Mouse (Mus musculus) midbrain, embryonic 12.5 days (tissue): Measurements from ENCODE around the gene Dync1i1. TPM values are rescaled to one million over a fixed set of nuclear protein-coding genes. Genes with fewer than 3 reads are reported as not detected.

ENCODE experiments used
- ATAC-seq: fragments of 200-750 bp; cut with Nextera tagmentation; 2 replicates; pipeline ENCODE4 v1.8.0; 2017; ENCODE audit warnings: low read depth, moderate TSS enrichment, moderate library complexity; ENCODE audit not compliant: low FRiP score
- H3K27ac ChIP-seq: fragments of 300-500 bp; sonication (generic); replicated peaks from 2 replicates; pipeline ENCODE4 v1.5.1; 2016; ENCODE audit warnings: mild to moderate bottlenecking
- H3K27me3 ChIP-seq: fragments of 300-500 bp; sonication (generic); 2 replicates; pipeline ENCODE4 v1.6.1; 2016; ENCODE audit warnings: mild to moderate bottlenecking
- H3K36me3 ChIP-seq: fragments of 300-500 bp; sonication (generic); 2 replicates; pipeline ENCODE4 v1.6.1; 2016
- H3K4me1 ChIP-seq: fragments of 300-500 bp; sonication (generic); 2 replicates; pipeline ENCODE4 v1.6.1; 2016
- H3K4me2 ChIP-seq: fragments of 300-500 bp; sonication (generic); replicated peaks from 2 replicates; pipeline ENCODE4 v1.6.1; 2016; ENCODE audit warnings: mild to moderate bottlenecking, moderate library complexity
- H3K4me3 ChIP-seq: fragments of 300-500 bp; sonication (generic); 2 replicates; pipeline ENCODE4 v1.5.1; 2016; ENCODE audit warnings: mild to moderate bottlenecking
- H3K9ac ChIP-seq: fragments of 300-500 bp; sonication (generic); replicated peaks from 2 replicates; pipeline ENCODE4 v1.6.1; 2016; ENCODE audit warnings: mild to moderate bottlenecking, moderate library complexity
- H3K9me3 ChIP-seq: fragments of 300-500 bp; sonication (generic); 2 replicates; pipeline ENCODE4 v1.6.1; 2016; ENCODE audit warnings: mild to moderate bottlenecking
- WGBS: fragments of 180-500 bp; shearing (Covaris S2); methylation state at CpG from one replicate; pipeline ENCODE4 v1.1.7; 2016; 5-methylcytosine and 5-hydroxymethylcytosine counted together
- polyA plus RNA-seq: library from polyadenylated mRNA; unstranded; fragments of >200 nt; fragmentation: Nextera tagmentation; extraction: Ambion mirVana; gene quantifications from 2 replicates; pipeline ENCODE4 v1.2.1, GENCODE M21; 2016

Dync1i1 gene
- polyA plus RNA-seq, 1 experiment from 2014 or later: 2.9 TPM

GRCm38 (mm10) chr6:5829148-5829547 is 103.7 kb downstream of the Dync1i1 start:
- WGBS: 80% methylated on average over 9 of the region's 9 CpGs
- Histone ChIP-seq H3K4me1 (no peaks in the 10 kb centered on the region), H3K36me3 (no peaks in the 10 kb centered on the region), H3K27me3 (no peaks in the 10 kb centered on the region), H3K9me3 (no peaks in the 10 kb centered on the region), H3K4me3 (no peak overlapping the region), H3K4me2 (no peak overlapping the region), H3K27ac (no peak overlapping the region), H3K9ac (no peak overlapping the region)
- ATAC-seq: no peak

- Histone ChIP-seq H3K9me3 (no peaks in the 10 kb centered on the region), H3K4me2 (no peak overlapping the region), H3K36me3 (no peaks in the 10 kb centered on the region), H3K27ac (no peak overlapping the region), H3K27me3 (no peaks in the 10 kb centered on the region), H3K4me3 (no peak overlapping the region), H3K9ac (no peak overlapping the region), H3K4me1 (no peaks in the 10 kb centered on the region)
- ATAC-seq: no peak
- WGBS: 78% methylated on average over 2 of the region's 2 CpGs
Measured at GRCm38 (mm10) chr6:5830717-5831116, 105.3 kb downstream of the Dync1i1 start.

- WGBS: 88% methylated on average over 3 of the region's 3 CpGs
- no peak overlapping the region for H3K4me3 ChIP-seq
- ATAC-seq: no peak
- H3K9me3 ChIP-seq: no peaks in the 10 kb centered on the region
- no peak overlapping the region for H3K9ac ChIP-seq
- H3K27ac ChIP-seq: no peak overlapping the region
- H3K27me3 ChIP-seq: no peaks in the 10 kb centered on the region
- H3K4me2 ChIP-seq: no peak overlapping the region
- no peaks in the 10 kb centered on the region for H3K36me3 ChIP-seq
- no peaks in the 10 kb centered on the region for H3K4me1 ChIP-seq
Measured at GRCm38 (mm10) chr6:5831233-5831632, 105.8 kb downstream of the Dync1i1 start.

DNA sequence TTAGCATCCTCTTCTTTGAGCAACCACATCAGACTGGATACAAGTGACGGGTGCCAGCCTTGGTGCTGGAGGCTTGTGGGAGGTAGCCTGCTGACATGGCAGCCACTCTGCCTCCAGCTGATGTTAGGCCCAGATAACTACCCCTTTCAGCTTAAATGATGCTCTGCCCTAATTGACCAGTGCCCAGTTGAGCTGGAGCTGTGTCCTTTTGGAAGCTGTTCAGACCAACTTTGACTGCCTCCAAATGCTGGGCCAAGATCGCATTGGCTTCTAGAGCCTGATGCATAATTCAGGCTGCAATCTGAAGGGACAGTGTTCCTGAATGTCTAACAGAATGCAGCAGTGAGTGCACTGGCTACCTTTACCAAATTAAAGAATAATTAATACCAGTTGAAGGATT is 107.4 kb downstream of the Dync1i1 start:
- H3K9me3 ChIP-seq: no peaks in the 10 kb centered on the region
- WGBS: 95% methylated on average over 2 of the region's 2 CpGs
- H3K4me1 ChIP-seq: no peaks in the 10 kb centered on the region
- no peak overlapping the region for H3K27ac ChIP-seq
- no peak for ATAC-seq
- no peaks in the 10 kb centered on the region for H3K36me3 ChIP-seq
- H3K4me3 ChIP-seq: no peak overlapping the region
- no peaks in the 10 kb centered on the region for H3K27me3 ChIP-seq
- H3K9ac ChIP-seq: no peak overlapping the region
- no peak overlapping the region for H3K4me2 ChIP-seq

- Histone ChIP-seq H3K9ac (no peak overlapping the region), H3K4me1 (no peaks in the 10 kb centered on the region), H3K36me3 (no peaks in the 10 kb centered on the region), H3K27me3 (no peaks in the 10 kb centered on the region), H3K4me2 (no peak overlapping the region), H3K9me3 (no peaks in the 10 kb centered on the region; the same call in 1 of the 2 replicates), H3K27ac (no peak overlapping the region), H3K4me3 (no peak overlapping the region)
- no peak for ATAC-seq
- 76% methylated on average over 5 of the region's 5 CpGs for WGBS
Measured at GRCm38 (mm10) chr6:5842466-5842865, 117.0 kb downstream of the Dync1i1 start.

- H3K9me3 ChIP-seq: no peaks in the 10 kb centered on the region; the same call in 1 of the 2 replicates
- WGBS: 96% methylated on average over 5 of the region's 5 CpGs
- H3K4me1 ChIP-seq: no peaks in the 10 kb centered on the region
- H3K36me3 ChIP-seq: no peaks in the 10 kb centered on the region
- no peak overlapping the region for H3K9ac ChIP-seq
- H3K27ac ChIP-seq: no peak overlapping the region
- H3K27me3 ChIP-seq: no peaks in the 10 kb centered on the region
- H3K4me2 ChIP-seq: no peak overlapping the region
- ATAC-seq: no peak
- H3K4me3 ChIP-seq: no peak overlapping the region
Measured at GRCm38 (mm10) chr6:5846154-5846553, 120.7 kb downstream of the Dync1i1 start.

DNA sequence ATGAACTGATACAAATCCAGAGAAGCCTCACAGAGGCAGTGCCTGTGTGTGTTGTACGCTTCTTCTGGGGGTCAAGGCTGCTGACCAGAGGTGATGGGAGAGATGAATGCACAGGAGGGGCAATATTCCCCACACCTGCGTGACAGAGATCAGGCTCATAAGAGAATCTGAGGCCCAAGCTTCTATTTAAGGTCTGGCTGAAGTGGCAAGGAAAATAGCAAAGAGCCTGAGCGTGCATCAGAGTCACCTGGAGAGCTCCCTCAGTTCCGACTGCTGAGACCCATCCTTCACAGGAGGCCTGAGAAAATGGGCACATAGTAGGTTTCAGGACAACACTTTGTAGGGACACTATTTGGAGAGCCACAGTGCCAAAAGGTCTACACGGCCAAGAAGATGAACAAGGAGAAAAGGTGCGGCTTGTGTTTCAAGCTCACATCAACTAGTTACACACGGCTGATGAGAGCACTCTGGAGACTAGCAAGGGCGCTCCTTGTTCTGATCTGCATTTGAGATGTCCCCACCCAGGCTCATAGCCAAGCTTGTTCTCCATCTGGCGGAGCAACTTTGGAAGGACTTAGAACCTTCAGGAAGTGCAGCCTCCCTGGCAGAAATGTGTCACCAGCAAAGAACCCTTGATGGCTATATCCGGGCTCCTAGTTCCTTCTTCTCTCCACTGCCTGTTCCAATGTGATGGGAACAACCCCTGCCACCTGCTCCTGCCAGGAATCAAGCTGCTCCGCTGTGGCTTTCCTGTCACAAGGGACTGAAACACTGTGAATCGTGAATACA is 128.8 kb downstream of the Dync1i1 start:
- Histone ChIP-seq H3K9ac (no peak overlapping the region), H3K27me3 (no peaks in the 10 kb centered on the region), H3K4me2 (no peak overlapping the region), H3K9me3 (no peaks in the 10 kb centered on the region), H3K4me3 (no peak overlapping the region), H3K4me1 (no peaks in the 10 kb centered on the region), H3K36me3 (no peaks in the 10 kb centered on the region), H3K27ac (no peak overlapping the region)
- 90% methylated on average over 12 of the region's 12 CpGs for WGBS
- no peak for ATAC-seq

DNA sequence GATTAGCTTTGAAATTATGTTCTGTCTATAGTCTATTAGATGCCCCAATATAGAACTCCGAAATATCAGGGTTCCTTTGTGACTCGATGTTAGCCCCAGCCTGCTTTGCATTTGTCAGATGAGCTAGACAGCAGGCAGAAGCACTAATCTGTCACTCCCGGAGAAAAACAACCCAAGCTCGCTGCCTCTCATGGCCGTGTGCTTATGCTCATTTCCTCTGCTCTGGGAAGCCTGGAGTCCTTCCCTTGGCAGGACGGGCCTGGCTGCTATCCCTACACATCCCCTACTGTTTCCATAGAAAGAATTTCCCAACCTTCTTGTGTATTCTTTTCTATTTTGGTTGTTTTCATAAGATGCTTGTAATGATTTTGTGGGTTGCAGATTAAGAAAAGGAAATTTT is 130.1 kb downstream of the Dync1i1 start:
- no peak for ATAC-seq
- 72% methylated on average over 6 of the region's 6 CpGs for WGBS
- Histone ChIP-seq H3K9me3 (no peaks in the 10 kb centered on the region), H3K4me3 (no peak overlapping the region), H3K4me1 (no peaks in the 10 kb centered on the region), H3K36me3 (no peaks in the 10 kb centered on the region), H3K27ac (no peak overlapping the region), H3K4me2 (no peak overlapping the region), H3K9ac (no peak overlapping the region), H3K27me3 (peaks cover 8% of the 10 kb centered on the region; the same call in 1 of the 2 replicates)

GRCm38 (mm10) chr6:5858371-5858770 is 132.9 kb downstream of the Dync1i1 start:
- Histone ChIP-seq H3K4me1 (no peaks in the 10 kb centered on the region), H3K4me3 (no peak overlapping the region), H3K4me2 (peak overlapping the region; percentile 7; the same call in 1 of the 2 replicates), H3K27ac (no peak overlapping the region), H3K27me3 (peaks cover 8% of the 10 kb centered on the region; the same call in 1 of the 2 replicates), H3K9ac (no peak overlapping the region), H3K9me3 (no peaks in the 10 kb centered on the region), H3K36me3 (no peaks in the 10 kb centered on the region)
- ATAC-seq: no peak
- 14% methylated on average over 12 of the region's 12 CpGs for WGBS

- Histone ChIP-seq H3K36me3 (no peaks in the 10 kb centered on the region), H3K4me1 (no peaks in the 10 kb centered on the region), H3K4me2 (peak overlapping the region; percentile 7; the same call in 1 of the 2 replicates), H3K27ac (no peak overlapping the region), H3K9ac (no peak overlapping the region), H3K4me3 (no peak overlapping the region), H3K27me3 (peaks cover 8% of the 10 kb centered on the region; the same call in 1 of the 2 replicates), H3K9me3 (no peaks in the 10 kb centered on the region)
- ATAC-seq: peak; percentile 79
- 60% methylated on average over 20 of the region's 20 CpGs for WGBS
Measured at GRCm38 (mm10) chr6:5858901-5859598, 133.6 kb downstream of the Dync1i1 start.

DNA sequence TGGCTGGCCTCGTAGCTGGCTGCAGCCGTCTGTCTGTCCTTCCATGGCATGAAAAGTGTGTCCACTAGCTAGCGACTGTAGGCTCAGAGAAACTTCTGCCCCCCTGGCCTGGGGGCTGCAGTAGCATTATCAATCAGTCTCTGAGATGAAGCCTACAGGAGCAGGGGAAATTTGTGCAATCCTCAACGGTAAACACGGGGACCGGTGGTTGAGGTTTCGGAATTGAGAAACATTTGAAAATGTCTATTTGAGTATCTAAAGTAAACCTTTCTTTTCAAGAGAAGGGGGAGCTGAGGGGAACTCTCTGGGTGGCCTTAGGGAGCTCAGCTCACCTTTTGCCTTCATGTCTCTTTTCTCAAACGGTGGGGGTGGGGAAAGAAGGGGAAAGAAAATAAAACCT is 134.2 kb downstream of the Dync1i1 start:
- H3K4me2 ChIP-seq: no peak overlapping the region
- no peak for ATAC-seq

DNA sequence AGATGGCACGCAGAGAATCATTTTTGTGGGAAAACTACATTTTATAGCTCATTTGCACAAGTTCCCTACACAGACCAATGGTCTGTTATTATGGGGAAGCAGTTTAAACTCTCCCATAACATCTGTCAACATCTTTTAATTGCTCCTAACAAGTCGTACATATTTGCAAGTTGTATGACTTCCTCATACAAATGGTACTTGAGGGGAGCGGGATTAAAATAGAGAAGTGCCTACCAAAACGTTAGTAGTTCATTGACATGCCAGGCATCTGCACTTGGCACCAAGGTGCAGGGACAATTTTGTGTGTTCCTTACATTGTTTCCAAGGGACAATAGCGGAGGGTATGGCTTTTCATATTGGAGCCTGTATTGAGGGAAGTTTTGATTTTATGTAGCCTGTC is 140.7 kb downstream of the Dync1i1 start:
- Histone ChIP-seq H3K4me1 (no peaks in the 10 kb centered on the region), H3K4me2 (no peak overlapping the region), H3K4me3 (no peak overlapping the region), H3K27me3 (no peaks in the 10 kb centered on the region), H3K27ac (no peak overlapping the region), H3K9ac (no peak overlapping the region), H3K36me3 (no peaks in the 10 kb centered on the region), H3K9me3 (no peaks in the 10 kb centered on the region)
- no peak for ATAC-seq
- 89% methylated on average over 5 of the region's 5 CpGs for WGBS

More for the DNA sequence above, 134.2 kb downstream of the Dync1i1 start:
- Histone ChIP-seq H3K4me3 (no peak overlapping the region), H3K27ac (no peak overlapping the region), H3K4me1 (no peaks in the 10 kb centered on the region), H3K9me3 (no peaks in the 10 kb centered on the region), H3K9ac (no peak overlapping the region), H3K27me3 (peaks cover 8% of the 10 kb centered on the region; the same call in 1 of the 2 replicates), H3K36me3 (no peaks in the 10 kb centered on the region)
- 78% methylated on average over 8 of the region's 8 CpGs for WGBS
